Mouse (Mus musculus) thymus, adult 2 months (tissue): ENCODE results near the gene Shb.

Experiments
- CTCF ChIP-seq: fragments of 200-500 bp; IDR thresholded peaks from 2 replicates; pipeline ENCODE4 v1.5.1; 2012; ENCODE audit warnings: mild to moderate bottlenecking, control low read depth, low read length, moderate library complexity, borderline replicate concordance; ENCODE audit not compliant: control insufficient read depth, poor library complexity, insufficient read depth; ENCODE audit errors: extremely low read depth
- POLR2A ChIP-seq: fragments of 200-500 bp; IDR thresholded peaks from 2 replicates; pipeline ENCODE4 v1.6.1; 2012; ENCODE audit warnings: mild to moderate bottlenecking, low read length, control low read depth, moderate library complexity; ENCODE audit not compliant: control insufficient read depth, poor library complexity, insufficient read depth; ENCODE audit errors: extremely low read depth

DNA sequence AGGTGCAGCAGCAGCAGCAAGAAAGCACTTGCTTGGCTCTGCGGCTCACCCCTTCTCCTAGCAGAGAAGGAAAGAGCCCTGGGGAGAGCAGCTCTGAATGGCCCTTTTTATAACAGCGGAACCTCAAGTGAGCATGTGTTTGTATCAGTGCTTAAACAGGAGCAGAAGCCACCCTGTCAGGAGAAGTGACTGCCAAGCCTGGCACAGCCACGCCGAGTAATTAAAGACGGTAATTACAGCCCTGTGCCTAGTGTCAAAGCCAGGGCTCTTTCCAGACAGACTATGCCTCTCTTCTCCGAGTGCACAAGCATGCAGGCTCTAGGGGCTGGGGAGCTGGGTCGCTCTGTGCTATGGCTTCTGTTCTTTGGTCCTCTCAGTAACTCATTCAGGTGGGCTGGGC is 54.1 kb downstream of the Shb start:
- no peak for TF ChIP-seq POLR2A
- TF ChIP-seq CTCF, result no peak
